Mouse (Mus musculus) left cerebral cortex, adult 11 months (tissue): ENCODE data around the gene Vim.
A peak's percentile ranks its signal among the peaks of the same experiment; 100 is the strongest.
"Not testable (repeated sequence)": the region's sequence is repeated elsewhere in the genome, so short reads cannot be mapped to it uniquely, and the experiment has no call there.

Experiments
- DNase-seq: peaks from one replicate; pipeline ENCODE4 v3.0.0; 2022; ENCODE audit warnings: low spot score

Gene Vim

DNA sequence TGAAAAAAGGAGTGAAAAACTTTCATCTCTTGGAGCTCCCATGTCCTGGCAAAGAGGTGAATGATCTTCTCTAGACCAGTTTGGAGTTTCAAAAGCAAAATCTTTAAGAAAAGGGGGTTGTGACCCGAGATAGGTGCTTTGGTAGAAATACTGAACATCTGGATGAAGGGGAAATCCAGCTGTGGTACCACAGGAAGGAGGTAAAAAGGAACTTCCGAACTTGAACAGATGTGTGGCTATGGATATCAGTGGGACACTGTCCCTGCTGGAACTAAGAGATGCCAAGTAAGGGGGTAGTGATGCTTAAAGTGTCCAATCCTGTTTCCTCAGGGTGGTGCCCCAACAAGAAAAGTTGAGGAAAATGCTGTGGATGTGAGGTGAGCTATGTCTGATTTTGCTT lies 3.6 kb upstream of the Vim start:
- no peak for DNase-seq

DNA sequence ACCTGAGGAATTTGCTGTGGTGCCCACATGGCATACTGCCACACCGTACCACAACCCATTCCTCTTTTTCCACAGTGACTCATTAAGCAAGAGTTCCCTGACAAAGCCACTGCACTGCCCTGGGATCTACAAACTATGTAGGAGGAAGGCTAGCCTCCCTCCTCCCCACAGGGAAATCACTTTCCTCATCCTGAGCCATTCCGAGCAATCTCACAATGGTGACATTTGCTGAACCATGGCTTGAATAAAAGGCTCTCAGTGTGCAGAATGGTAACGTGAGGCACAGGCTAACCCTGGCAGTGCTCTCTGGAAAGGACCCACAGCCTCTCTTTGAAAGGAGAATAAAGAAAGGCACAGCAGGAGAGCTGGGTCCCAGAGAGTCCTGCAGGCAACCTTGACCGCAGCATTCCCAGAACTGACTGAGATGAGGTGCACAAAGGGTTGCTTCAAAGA lies 1.6 kb upstream of the Vim start:
- no peak for DNase-seq

DNA sequence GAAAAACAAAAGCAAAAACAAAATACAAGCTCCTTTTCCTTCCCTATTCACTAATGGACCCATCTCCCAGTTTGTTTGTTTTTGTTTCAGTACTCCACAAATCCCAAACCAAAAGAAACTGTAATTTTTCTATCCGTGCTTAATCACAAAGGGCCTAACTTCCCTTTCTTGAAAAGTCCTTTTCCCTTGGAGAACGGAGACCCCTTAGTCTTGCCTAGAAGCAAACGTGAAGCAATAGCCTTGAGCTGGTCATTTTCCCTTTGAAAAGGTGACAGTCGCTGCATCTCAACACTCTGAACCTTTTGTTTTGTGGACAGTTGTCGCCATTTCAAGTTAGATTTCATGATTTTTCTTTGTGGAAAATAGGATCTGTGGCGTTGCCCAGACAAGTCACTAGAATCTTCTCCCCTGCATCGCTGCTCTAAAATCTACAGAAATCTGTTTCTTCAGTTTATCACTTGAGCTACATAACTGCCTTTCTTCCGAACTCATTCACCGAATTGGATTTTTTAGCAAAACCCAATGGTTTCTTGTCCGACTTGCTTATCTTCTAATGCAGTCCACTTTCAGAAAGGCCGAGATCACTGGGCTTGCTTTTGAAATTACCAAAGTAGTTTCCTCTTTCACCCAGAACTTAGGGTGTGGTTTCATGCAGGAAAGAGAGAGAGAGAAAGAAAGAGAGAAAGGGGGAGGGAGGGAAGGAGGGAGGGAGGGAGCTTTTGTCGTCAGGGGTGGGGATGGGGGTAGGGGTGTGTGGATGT lies 900 bp upstream of the Vim start:
- no peak for DNase-seq

DNA sequence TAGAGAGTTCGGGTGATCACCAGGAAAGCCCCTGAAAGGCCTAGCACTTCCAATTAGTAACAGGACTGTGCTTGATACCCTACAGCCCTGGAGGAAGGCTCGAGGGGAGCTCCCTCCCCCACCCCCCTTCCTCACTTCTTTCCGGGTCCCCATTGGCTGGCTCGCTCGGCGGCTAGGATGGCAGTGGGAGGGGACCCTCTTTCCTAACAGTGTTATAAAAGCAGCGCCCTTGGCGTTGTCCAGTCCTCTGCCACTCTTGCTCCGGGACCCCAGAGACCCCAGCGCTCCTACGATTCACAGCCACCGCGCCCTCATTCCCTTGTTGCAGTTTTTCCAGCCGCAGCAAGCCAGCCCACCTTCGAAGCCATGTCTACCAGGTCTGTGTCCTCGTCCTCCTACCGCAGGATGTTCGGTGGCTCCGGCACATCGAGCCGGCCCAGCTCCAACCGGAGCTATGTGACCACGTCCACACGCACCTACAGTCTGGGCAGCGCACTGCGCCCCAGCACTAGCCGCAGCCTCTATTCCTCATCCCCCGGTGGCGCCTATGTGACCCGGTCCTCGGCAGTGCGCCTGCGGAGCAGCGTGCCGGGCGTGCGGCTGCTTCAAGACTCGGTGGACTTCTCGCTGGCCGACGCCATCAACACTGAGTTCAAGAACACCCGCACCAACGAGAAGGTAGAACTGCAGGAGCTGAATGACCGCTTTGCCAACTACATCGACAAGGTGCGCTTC lies 506 bp downstream of the Vim start:
- no peak for DNase-seq

DNA sequence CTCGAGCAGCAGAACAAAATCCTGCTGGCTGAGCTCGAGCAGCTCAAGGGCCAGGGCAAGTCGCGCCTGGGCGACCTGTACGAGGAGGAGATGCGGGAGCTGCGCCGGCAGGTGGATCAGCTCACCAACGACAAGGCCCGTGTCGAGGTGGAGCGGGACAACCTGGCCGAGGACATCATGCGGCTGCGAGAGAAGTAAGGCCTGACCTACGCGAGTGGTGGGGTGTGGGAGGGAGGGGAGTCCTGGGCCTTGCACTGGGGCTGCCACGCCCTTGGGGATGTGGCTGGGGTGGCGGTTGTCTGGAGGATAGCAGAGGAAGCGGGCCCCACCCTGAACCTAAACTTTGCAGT lies 1.0 kb downstream of the Vim start:
- no peak for DNase-seq

DNA sequence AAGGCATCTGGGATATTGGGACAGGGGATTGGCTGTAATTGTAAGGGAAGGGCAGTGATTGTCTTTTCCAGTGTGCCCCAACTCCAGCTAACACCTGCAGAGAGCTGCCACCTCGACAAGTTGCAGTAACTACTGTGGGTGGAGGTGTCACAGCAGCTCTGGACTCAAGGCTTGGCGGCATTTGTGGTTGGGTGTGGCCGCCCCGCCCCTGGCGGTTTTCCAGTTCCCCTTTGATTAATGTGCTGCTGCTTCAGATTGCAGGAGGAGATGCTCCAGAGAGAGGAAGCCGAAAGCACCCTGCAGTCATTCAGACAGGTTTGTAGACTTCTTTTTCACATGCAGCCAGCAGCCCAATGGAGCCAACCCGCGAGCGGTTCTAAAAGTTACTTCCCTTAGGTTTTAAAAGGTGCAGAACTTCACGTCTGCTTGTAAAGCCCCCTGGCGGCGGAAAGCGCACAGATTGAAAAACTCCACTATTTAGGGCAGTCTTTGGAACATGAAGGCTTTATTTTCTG lies 1.6 kb downstream of the Vim start:
- DNase-seq = peak; percentile 21

DNA sequence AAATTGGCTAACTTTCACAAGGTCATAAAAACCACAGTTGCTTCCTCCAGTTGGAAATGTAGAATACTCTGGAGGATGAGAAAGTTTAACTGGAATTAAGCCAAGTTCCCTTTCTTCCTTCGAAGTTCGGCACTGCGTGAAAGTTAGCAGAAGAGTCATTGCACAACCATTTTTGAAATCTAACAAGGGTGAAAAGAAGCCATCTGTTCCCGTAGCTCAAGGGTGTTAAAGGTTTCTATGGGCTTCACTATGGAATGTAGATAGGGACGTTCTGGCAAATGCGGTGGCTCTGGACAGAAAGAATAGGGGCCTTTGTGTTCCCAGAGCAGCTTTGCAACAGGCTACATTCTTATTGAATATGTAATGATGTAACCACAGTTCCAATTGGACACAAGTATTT lies 2.2 kb downstream of the Vim start:
- no peak for DNase-seq

DNA sequence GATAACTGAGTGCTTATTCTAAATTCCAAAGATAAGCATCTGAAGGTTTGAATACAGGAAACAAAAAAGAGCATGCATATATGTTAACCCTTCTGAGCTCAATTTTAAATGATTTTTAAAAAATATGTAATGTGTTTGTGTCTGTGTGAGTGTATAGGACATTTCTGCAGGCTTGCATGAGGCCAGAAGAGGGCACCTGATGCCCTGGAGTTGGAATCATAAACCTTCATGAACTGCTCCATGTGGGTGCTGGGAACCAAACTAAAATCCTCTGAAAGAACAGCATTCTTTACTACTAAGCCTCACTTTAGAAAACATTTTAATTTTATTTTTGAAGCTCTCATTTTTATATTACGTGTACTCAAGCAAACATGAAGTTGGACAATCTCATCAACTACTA lies 3.7 kb downstream of the Vim start:
- no peak for DNase-seq

DNA sequence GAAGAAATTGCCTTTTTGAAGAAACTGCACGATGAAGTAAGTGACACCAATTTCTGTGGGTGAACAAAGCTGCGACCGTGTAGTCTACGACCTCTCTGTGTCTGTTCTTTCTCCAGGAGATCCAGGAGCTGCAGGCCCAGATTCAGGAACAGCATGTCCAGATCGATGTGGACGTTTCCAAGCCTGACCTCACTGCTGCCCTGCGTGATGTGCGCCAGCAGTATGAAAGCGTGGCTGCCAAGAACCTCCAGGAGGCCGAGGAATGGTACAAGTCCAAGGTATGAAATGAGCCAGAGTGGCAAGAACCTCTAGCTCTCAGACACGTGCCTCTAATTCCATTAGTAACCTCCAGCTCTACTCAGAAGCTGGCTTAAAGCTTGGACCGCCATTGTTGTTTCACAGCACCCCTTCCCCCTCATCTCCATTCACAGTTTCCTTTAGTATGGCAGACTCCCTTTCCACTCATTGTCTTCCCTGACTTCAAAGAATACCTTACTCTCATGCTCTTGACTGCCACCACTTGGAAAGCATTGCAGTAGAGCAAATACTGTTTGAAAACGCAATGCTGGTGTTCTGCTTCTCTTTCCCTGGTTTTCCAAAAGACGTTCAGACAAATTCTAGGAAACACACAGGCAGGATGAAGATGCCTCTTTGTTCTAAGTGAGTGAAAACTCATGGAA lies 4.9 kb downstream of the Vim start:
- no peak for DNase-seq

DNA sequence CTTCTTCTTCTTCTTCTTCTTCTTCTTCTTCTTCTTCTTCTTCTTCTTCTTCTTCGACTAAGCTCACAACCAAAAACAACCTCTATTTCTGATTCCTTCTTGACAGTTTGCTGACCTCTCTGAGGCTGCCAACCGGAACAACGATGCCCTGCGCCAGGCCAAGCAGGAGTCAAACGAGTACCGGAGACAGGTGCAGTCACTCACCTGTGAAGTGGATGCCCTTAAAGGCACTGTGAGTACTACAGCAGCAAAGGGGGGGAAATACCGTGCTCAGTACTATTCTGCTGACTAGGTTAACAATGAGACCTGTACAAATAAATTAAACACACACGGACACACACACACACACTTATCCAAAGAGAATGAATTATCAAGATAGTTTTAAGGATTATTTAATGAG lies 5.6 kb downstream of the Vim start:
- no peak for DNase-seq

DNA sequence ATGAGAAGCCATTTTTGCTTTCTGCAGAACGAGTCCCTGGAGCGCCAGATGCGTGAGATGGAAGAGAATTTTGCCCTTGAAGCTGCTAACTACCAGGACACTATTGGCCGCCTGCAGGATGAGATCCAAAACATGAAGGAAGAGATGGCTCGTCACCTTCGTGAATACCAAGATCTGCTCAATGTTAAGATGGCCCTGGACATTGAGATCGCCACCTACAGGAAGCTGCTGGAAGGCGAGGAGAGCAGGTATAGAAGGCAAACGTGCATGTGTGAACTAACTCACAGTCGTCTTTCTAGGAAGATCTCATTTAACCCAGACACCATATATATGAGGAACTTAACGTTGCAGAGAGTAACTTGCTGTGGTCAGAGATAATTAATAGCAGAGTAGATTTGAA lies 6.3 kb downstream of the Vim start:
- DNase-seq = no peak

DNA sequence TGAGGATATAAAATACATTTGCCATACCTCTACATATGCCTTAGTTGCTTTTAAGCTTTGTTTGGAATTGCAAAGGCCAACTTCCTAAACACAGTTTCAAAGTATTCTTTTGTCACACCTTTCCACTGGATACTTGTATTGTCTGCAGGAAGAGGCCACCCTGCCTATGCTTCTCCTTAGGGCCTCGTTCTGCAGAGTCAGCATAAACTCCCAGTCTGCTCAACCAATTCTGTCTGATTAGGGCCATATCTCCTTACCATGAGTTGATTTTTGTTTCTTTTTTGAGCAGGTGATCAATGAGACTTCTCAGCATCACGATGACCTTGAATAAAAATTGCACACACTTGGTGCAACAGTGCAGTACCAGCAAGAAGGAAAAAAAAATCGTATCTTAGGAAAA lies 8.5 kb downstream of the Vim start:
- DNase-seq = no peak

DNA sequence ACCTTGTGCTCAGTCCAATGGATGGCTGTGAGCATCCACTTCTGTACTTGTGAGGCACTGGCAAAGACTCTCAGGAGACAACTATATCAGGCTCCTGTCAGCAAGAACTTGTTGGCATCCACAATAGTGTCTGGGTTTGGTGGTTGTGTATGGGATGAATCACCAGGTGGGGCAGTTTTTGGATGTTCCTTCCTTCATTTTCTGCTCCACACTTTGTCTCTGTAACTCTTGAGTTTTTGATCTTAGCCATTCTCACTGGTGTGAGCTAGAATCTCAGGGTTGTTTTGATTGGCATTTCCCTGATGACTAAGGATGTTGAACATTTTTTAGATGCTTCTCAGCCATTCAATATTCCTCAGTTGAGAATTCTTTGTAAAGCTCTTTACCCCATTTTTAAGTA lies 10.0 kb downstream of the Vim start:
- DNase-seq = not testable (repeated sequence)

DNA sequence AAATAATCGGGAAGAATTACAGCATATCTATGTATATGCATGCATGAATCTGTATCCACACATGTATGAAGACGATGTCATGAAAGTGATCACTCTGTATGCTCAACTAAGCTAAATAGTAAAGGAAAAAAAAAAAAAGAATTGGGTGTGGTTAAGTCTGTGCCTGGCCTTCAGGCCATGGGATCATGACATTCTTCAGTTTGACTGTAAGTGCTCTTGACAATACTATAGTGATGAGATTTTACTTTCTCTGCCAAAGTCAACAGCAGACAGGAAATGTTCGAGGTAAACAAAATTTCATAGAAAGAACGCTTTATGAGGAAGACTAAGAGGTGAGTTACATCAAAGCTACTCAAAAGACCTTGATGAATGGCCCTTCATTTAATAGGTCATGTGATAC lies 19.6 kb downstream of the Vim start:
- no peak for DNase-seq

DNA sequence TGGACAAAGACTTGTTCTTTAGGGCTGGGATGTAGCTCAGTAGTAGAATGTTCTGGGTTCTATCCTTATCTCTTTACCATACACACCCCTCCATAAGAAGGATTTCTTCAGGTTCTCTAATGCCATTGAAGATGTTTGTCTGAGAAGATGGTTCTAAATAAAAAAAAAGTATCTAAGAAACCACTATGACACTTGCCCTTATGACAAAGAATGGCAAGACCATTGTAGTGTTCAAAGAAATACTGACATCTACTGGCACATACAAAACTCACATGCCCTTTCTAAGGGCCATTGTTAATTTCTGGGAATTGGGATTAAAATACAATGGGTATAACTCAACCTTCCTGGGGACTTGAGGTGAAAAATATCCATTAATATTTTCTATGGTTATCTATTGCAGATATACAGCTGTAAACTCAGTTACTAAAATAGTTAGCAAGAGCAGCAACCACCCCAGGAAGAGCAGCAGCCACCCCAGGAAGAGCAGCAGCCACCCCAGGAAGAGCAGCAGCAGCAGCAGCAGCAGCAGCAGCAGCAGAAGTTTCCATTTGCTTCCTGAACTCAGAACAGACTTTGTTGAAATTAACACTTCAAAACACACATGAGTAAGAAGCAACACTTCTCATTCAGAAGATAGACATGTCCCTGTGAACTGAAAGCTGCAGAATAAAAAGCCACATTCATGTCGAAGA lies 23.4 kb downstream of the Vim start:
- no peak for DNase-seq

DNA sequence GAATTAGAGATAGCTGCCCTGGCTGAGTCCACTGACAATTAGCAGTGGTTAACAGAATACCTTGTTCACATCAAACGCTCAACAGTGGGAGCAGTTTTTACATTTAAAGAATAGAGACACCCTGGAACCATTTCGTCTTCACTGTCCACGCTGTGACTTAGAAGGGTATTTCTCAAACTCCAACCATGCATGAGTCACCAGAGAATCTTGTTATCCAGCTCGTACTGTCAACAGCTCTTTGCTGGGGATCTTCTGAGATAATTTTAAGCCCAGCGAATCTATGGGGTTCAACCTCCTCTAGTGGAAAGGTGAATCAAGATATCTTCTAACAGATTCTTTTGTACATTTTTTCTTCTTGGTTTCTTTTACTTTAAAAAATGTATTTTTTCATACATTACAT lies 24.4 kb downstream of the Vim start:
- DNase-seq = no peak

DNA sequence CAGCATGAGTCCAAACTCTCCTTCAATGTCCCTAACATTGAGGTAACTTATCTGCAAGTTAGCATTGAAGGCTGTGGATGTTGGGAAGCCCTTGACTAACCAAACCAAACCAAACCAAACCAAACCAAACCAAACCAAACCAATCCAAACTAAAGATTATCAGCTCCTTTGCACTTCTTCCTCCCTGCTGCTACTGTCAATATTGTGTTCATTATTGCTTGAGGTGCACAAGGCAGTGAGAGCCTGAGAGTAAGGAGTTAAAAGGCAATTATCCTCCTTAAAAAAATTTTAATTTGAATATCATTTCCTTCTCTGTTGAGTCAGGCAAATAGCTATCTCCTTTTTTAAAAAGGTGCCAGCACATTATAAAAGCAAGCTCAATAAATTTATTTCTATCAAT lies 29.4 kb downstream of the Vim start:
- no peak for DNase-seq

DNA sequence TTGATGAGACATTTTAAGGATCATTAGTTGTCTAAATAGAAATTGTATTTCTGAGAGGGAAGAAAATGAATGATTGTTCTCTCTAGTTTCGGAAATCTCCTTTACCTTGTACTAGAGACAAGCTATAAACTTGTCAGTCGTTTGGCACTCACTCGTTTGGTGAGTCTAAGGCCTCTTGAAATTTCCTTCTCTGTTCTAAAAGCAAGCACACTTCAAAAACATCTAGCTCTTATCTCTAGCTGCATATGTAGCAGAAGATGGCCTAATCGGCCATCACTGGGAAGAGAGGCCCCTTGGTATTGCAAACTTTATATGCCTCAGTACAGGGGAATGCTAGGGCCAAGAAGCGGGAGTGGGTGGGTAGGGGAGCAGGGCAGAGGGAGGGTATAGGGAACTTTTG lies 29.9 kb downstream of the Vim start:
- not testable (repeated sequence) for DNase-seq

DNA sequence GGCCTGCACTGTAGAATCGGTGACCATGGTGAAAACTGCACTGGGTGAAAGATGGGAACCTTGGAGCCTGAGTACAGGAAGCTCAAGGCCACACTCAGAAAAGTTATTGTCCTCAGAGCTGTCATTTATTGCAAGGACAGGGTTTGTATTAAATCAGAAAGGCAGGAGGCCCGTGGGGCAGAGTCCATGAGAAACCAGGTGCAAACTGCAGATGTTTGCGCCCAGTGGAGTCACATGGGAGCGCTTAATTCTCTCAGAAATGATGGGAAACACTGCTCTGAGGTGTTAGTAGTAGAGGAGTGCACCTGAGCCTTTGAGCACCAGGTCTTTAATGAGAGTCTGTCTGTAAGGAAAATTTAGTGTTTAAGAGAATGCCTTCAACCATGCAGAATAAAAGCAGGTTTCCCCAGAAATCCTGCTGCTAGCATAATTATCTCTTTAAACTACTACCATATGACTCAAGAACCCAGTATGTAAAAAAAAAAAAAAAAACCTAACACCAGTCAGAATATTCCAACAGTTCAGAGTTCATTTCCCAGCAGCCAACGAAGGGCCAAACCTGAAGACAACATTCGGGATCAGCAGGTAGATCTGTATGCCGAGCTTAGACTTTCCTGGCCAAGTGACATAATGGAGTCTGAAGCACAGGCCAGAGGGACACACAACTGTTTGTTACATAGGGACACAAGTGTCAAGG lies 56.6 kb downstream of the Vim start:
- no peak for DNase-seq
